Comparison of ENCODE assay signal across 10 mouse cellular contexts in genomic region chr3:95771985-95772384, GRCm38 (mm10). TPM values are rescaled to one million over a fixed set of nuclear protein-coding genes. Genes with fewer than 3 reads are reported as not detected.
DNase-seq lines count a peak whose midpoint lies in the region; ATAC-seq and TF ChIP-seq lines count a peak whose summit lies in the region.
"Had no signal": no experiment of that assay in that cellular context is flagged by ENCODE, and none has a peak within 500 bp of the region (broad histone marks: within the 10 kb centered on the region; RNA-seq: fewer than 3 reads in every experiment).

No protein-coding gene starts in this region.

- peak; percentile 37; the same call in 1 of the 2 replicates for TF ChIP-seq CTCF in thymus, adult 2 months (IDR thresholded peaks at IDR 0.05; ENCODE audit: borderline replicate concordance, control insufficient read depth, extremely low read depth, insufficient read depth, low read length, poor library complexity)

- peak; percentile 26 to 40 for DNase-seq in cerebellum, postnatal 14 days
- DNase-seq in cerebellum, adult 9-11 months, result no peak
- DNase-seq in left cerebral cortex, postnatal 4 days, result peak; percentile 7
- DNase-seq in left cerebral cortex, postnatal 10 days (ENCODE audit: extremely low spot score in 1 of 2, low spot score in 2 of 2), result no peak
- DNase-seq in embryonic facial prominence, embryonic 14.5 days (ENCODE audit: low spot score), result peak; percentile 25
- peak; percentile 54 for DNase-seq in thymus, adult 2 months
- no peak for DNase-seq in neural tube, embryonic 10.5 days (ENCODE audit: extremely low spot score, low spot score)

- no peak overlapping the region for H3K27ac ChIP-seq in embryonic facial prominence, embryonic 14.5 days (replicated peaks; ENCODE audit: low read depth, low read length)
- no peak overlapping the region for H3K27ac ChIP-seq in thymus, adult 2 months (ENCODE audit: control insufficient read depth, insufficient read depth, low read length)
- no peak overlapping the region for H3K27ac ChIP-seq in hindbrain, embryonic 16.5 days (ENCODE audit: low read depth, low read length)
- H3K27ac ChIP-seq: heart, embryonic 15.5 days had no signal

- no peaks in the 10 kb centered on the region for H3K4me1 ChIP-seq in embryonic facial prominence, embryonic 14.5 days (ENCODE audit: control insufficient read depth, insufficient read depth, low read length)
- no peaks in the 10 kb centered on the region for H3K4me1 ChIP-seq in thymus, adult 2 months (replicated peaks; ENCODE audit: control insufficient read depth, insufficient read depth, low read length)
- no peaks in the 10 kb centered on the region for H3K4me1 ChIP-seq in hindbrain, embryonic 16.5 days (ENCODE audit: control insufficient read depth, insufficient read depth, low read depth, low read length)
- H3K4me1 ChIP-seq: heart, embryonic 15.5 days; megakaryocyte, embryonic 14.5 days had no signal

- no peaks in the 10 kb centered on the region for H3K9me3 ChIP-seq in embryonic facial prominence, embryonic 14.5 days (ENCODE audit: control insufficient read depth, low read length)
- H3K9me3 ChIP-seq in hindbrain, embryonic 16.5 days (ENCODE audit: control insufficient read depth, low read length), result no peaks in the 10 kb centered on the region
- H3K9me3 ChIP-seq: heart, embryonic 15.5 days; megakaryocyte, embryonic 14.5 days had no signal

- no peak for ATAC-seq in embryonic facial prominence, embryonic 14.5 days (ENCODE audit: low read depth)
- ATAC-seq in hindbrain, embryonic 16.5 days, result no peak

- no peak overlapping the region for H3K4me3 ChIP-seq in embryonic facial prominence, embryonic 14.5 days (ENCODE audit: low read depth, low read length)
- H3K4me3 ChIP-seq in thymus, adult 2 months (ENCODE audit: control insufficient read depth, insufficient read depth, low read length), result no peak overlapping the region
- H3K4me3 ChIP-seq in hindbrain, embryonic 16.5 days (ENCODE audit: low read length), result no peak overlapping the region
- H3K4me3 ChIP-seq: heart, embryonic 15.5 days; megakaryocyte, embryonic 14.5 days had no signal

- no peak overlapping the region for H3K9ac ChIP-seq in embryonic facial prominence, embryonic 14.5 days (ENCODE audit: low read depth, low read length)
- no peak overlapping the region for H3K9ac ChIP-seq in hindbrain, embryonic 16.5 days (ENCODE audit: low read depth, low read length)
- H3K9ac ChIP-seq: heart, embryonic 15.5 days had no signal

- intact Hi-C loops in left cerebral cortex, postnatal 4 days (cut with DNase I), result loop anchor here (5.0 to 10.0 kb wide), 3 partner anchors 55 to 427 kb away; no protein-coding TSS in a partner anchor
- intact Hi-C loops in left cerebral cortex, postnatal 10 days (cut with DNase I), result loop anchor here (5.0 kb wide), 2 partner anchors 60 to 75 kb away; no protein-coding TSS in a partner anchor

- peaks cover 81% of the 10 kb centered on the region for H3K36me3 ChIP-seq in embryonic facial prominence, embryonic 14.5 days (ENCODE audit: control insufficient read depth, insufficient read depth, low read length)
- peaks cover 60% of the 10 kb centered on the region for H3K36me3 ChIP-seq in thymus, adult 2 months (ENCODE audit: control insufficient read depth, insufficient read depth, low read length)
- peaks cover 29% of the 10 kb centered on the region for H3K36me3 ChIP-seq in hindbrain, embryonic 16.5 days (ENCODE audit: control insufficient read depth, insufficient read depth, low read length)

- H3K27me3 ChIP-seq in embryonic facial prominence, embryonic 14.5 days (replicated peaks; ENCODE audit: control insufficient read depth, insufficient read depth, low read length), result no peaks in the 10 kb centered on the region
- no peaks in the 10 kb centered on the region for H3K27me3 ChIP-seq in thymus, adult 2 months (ENCODE audit: control insufficient read depth, insufficient read depth, low read length)
- no peaks in the 10 kb centered on the region for H3K27me3 ChIP-seq in hindbrain, embryonic 16.5 days (replicated peaks; ENCODE audit: control insufficient read depth, insufficient read depth, low read length)
- H3K27me3 ChIP-seq: heart, embryonic 15.5 days; megakaryocyte, embryonic 14.5 days had no signal

- H3K4me2 ChIP-seq in embryonic facial prominence, embryonic 14.5 days (ENCODE audit: low read depth, low read length), result no peak overlapping the region
- H3K4me2 ChIP-seq in hindbrain, embryonic 16.5 days (ENCODE audit: low read length), result no peak overlapping the region
- H3K4me2 ChIP-seq: heart, embryonic 15.5 days had no signal

- TF ChIP-seq POLR2A in thymus, adult 2 months (IDR thresholded peaks at IDR 0.05; ENCODE audit: control insufficient read depth, extremely low read depth, insufficient read depth, low read length, poor library complexity), result no peak

RNA-seq across cellular contexts. Expression of gene Tars2, which starts 12.0 kb away (rescaled TPM):
- 10 to 100 TPM; 40.0 to 43.4 TPM for total RNA-seq in left cerebral cortex, postnatal 4 days (2021)
- 10 to 100 TPM; 38.0 to 38.7 TPM for total RNA-seq in left cerebral cortex, postnatal 10 days (2021)
- polyA plus RNA-seq in embryonic facial prominence, embryonic 14.5 days (2014; fragmentation: Nextera tagmentation; extraction: Ambion mirVana), result 40.1 and 44.5 TPM in 2 replicates
- polyA plus RNA-seq in thymus, adult 2 months (2012; rRNA removed), result 43.3 and 44.1 TPM in 2 replicates
- 50.1 and 50.8 TPM in 2 replicates for polyA plus RNA-seq in hindbrain, embryonic 16.5 days (2015; fragmentation: Nextera tagmentation; extraction: Ambion mirVana)

RNA-seq across cellular contexts. Expression of gene Ecm1, which starts 32.6 kb away (rescaled TPM):
- 10 to 100 TPM; 10.9 to 11.3 TPM for total RNA-seq in left cerebral cortex, postnatal 4 days (2021)
- total RNA-seq in left cerebral cortex, postnatal 10 days (2021), result 10 to 100 TPM in 1 of 2 experiments, 1 to 10 TPM in 1; 6.6 to 12.9 TPM
- polyA plus RNA-seq in embryonic facial prominence, embryonic 14.5 days (2014; fragmentation: Nextera tagmentation; extraction: Ambion mirVana), result 12.8 and 16.8 TPM in 2 replicates
- polyA plus RNA-seq in thymus, adult 2 months (2012; rRNA removed), result 80.2 and 125 TPM in 2 replicates
- polyA plus RNA-seq in hindbrain, embryonic 16.5 days (2015; fragmentation: Nextera tagmentation; extraction: Ambion mirVana), result 10.3 and 12.8 TPM in 2 replicates

RNA-seq across cellular contexts. Expression of gene Rprd2, which starts 46.7 kb away (rescaled TPM):
- total RNA-seq in left cerebral cortex, postnatal 4 days (2021), result 10 to 100 TPM; 58.0 to 59.3 TPM
- total RNA-seq in left cerebral cortex, postnatal 10 days (2021), result 10 to 100 TPM; 56.3 to 62.3 TPM
- 20.5 and 21.2 TPM in 2 replicates for polyA plus RNA-seq in embryonic facial prominence, embryonic 14.5 days (2014; fragmentation: Nextera tagmentation; extraction: Ambion mirVana)
- polyA plus RNA-seq in thymus, adult 2 months (2012; rRNA removed), result 20.1 and 26.5 TPM in 2 replicates
- polyA plus RNA-seq in hindbrain, embryonic 16.5 days (2015; fragmentation: Nextera tagmentation; extraction: Ambion mirVana), result 17.6 and 18.7 TPM in 2 replicates

Comparison
In these comparisons a context has a peak if more than half of its experiments do, and no peak if none do; other contexts are left out.
1. DNase-seq: peak in cerebellum, postnatal 14 days (2 of 2), left cerebral cortex, postnatal 4 days (single experiment), embryonic facial prominence, embryonic 14.5 days (single experiment) and thymus, adult 2 months (single experiment); none in cerebellum, adult 9-11 months (single experiment), left cerebral cortex, postnatal 10 days (0 of 2) and neural tube, embryonic 10.5 days (single experiment).